Comparison of ENCODE assay signal across 12 mouse cellular contexts in genomic region chr11:77141938-77142337, GRCm38 (mm10).
"Had no signal": no experiment of that assay in that cellular context is flagged by ENCODE, and none has a peak within 500 bp of the region (broad histone marks: within the 10 kb centered on the region; RNA-seq: fewer than 3 reads in every experiment).

No protein-coding gene starts in this region.

- DNase-seq: kidney, adult 18-20 months; kidney, postnatal 14 days; right cerebral cortex, postnatal 14 days; thymus, postnatal 36 days had no signal

- H3K4me1 ChIP-seq: intestine, embryonic 15.5 days; limb, embryonic 15.5 days; midbrain, embryonic 15.5 days; neural tube, embryonic 13.5 days had no signal

- H3K9ac ChIP-seq: intestine, embryonic 15.5 days; kidney, embryonic 15.5 days; limb, embryonic 15.5 days; lung, embryonic 15.5 days; midbrain, embryonic 15.5 days; neural tube, embryonic 13.5 days had no signal

- H3K27me3 ChIP-seq: intestine, embryonic 15.5 days; kidney, embryonic 15.5 days; limb, embryonic 15.5 days; lung, embryonic 15.5 days; megakaryocyte, embryonic 14.5 days; midbrain, embryonic 15.5 days; neural tube, embryonic 13.5 days had no signal

- H3K4me3 ChIP-seq: intestine, embryonic 15.5 days; kidney, embryonic 15.5 days; limb, embryonic 15.5 days; lung, embryonic 15.5 days; megakaryocyte, embryonic 14.5 days; midbrain, embryonic 15.5 days; neural tube, embryonic 13.5 days had no signal

- H3K36me3 ChIP-seq: intestine, embryonic 15.5 days; kidney, embryonic 15.5 days; limb, embryonic 15.5 days; lung, embryonic 15.5 days; midbrain, embryonic 15.5 days; neural tube, embryonic 13.5 days had no signal

- ATAC-seq: intestine, embryonic 15.5 days; midbrain, embryonic 15.5 days had no signal

- H3K9me3 ChIP-seq: intestine, embryonic 15.5 days; kidney, embryonic 15.5 days; limb, embryonic 15.5 days; lung, embryonic 15.5 days; midbrain, embryonic 15.5 days; neural tube, embryonic 13.5 days had no signal

- H3K27ac ChIP-seq: intestine, embryonic 15.5 days; kidney, embryonic 15.5 days; limb, embryonic 15.5 days; lung, embryonic 15.5 days; midbrain, embryonic 15.5 days; neural tube, embryonic 13.5 days had no signal

- H3K4me2 ChIP-seq: intestine, embryonic 15.5 days; kidney, embryonic 15.5 days; limb, embryonic 15.5 days; lung, embryonic 15.5 days; midbrain, embryonic 11.5 days; midbrain, embryonic 15.5 days; neural tube, embryonic 13.5 days had no signal
